Mouse (Mus musculus): ENCODE measurements at regions not wholly inside any gene's neighbourhood (a gene's known extent, or its start where the extent isn't known, plus 50 kb on each side); places are given as distances from the start of the nearest gene placed in this dataset.
"Not testable (repeated sequence)": the region's sequence is repeated elsewhere in the genome, so short reads cannot be mapped to it uniquely, and the experiment has no call there.

DNA sequence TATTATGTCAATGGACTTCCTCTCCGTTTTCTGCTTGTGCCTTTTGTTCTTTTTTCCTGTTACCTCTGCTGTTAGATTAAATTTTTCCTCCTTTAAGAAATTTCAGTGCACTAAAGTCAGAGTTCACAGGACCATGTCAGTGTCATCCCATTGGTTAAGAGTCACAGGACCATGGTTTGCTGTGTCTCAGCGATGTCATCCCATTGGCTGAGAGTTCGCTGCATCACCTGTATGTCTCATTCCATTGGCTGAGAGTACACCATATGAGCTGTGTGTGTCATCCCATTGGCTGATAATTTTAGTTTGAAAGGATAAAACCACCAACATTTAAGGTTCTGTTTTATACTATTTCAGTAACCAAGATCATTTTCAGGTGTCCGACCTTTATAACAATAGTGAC lies 50.7 kb upstream of the Jade1 start:
- Histone ChIP-seq H3K36me3 (ENCODE audit: control insufficient read depth, insufficient read depth, low read length) (no peaks in the 10 kb centered on the region), H3K27ac (ENCODE audit: insufficient read depth, low read length) (no peak overlapping the region), H3K4me3 (ENCODE audit: extremely low read depth, insufficient read depth, insufficient read length) (no peak overlapping the region), H3K27me3 (ENCODE audit: control insufficient read depth, insufficient read depth, low read length) (no peaks in the 10 kb centered on the region), H3K4me1 (ENCODE audit: control insufficient read depth, insufficient read depth, insufficient read length) (no peaks in the 10 kb centered on the region)
- TF ChIP-seq CTCF (IDR thresholded peaks at IDR 0.05; ENCODE audit: extremely low read depth, insufficient read depth, insufficient read length, insufficient replicate concordance) (no peak), POLR2A (IDR thresholded peaks at IDR 0.05; ENCODE audit: low read depth, low read length) (no peak)
- 89% methylated on average over 4 of the region's 4 CpGs for WGBS
- no peak for DNase-seq (ENCODE audit: low read depth in 1 of 2, low spot score in 2 of 2)

DNA sequence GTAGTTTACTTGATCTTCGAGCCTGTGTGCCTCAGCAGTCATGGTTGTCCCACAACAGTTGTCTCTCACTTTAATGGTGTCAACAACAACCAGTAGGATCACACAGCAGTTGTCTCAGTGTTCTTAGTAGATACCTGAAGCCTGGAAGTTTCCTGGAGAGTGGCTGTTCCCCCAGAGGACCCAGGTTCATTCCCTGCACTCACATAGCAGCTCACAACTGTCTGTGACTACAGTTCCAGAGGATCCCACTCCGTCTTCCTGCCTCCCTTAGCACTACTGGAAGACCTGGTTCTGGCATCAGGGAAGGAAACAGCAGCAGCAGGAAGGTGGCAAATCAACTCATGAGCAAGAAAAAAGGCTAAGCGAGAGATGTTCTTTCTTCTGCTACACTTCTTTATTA lies 53.4 kb upstream of the Jade1 start:
- WGBS: 71% methylated on average over 3 of the region's 3 CpGs
- Histone ChIP-seq H3K27ac (ENCODE audit: insufficient read depth, low read length) (no peak overlapping the region), H3K4me3 (ENCODE audit: extremely low read depth, insufficient read depth, insufficient read length) (no peak overlapping the region), H3K27me3 (ENCODE audit: control insufficient read depth, insufficient read depth, low read length) (no peaks in the 10 kb centered on the region), H3K36me3 (ENCODE audit: control insufficient read depth, insufficient read depth, low read length) (no peaks in the 10 kb centered on the region), H3K4me1 (ENCODE audit: control insufficient read depth, insufficient read depth, insufficient read length) (no peaks in the 10 kb centered on the region)
- DNase-seq (ENCODE audit: low read depth in 1 of 2, low spot score in 2 of 2): no peak
- no peak for TF ChIP-seq POLR2A (IDR thresholded peaks at IDR 0.05; ENCODE audit: low read depth, low read length)
- no peak for TF ChIP-seq CTCF (IDR thresholded peaks at IDR 0.05; ENCODE audit: extremely low read depth, insufficient read depth, insufficient read length, insufficient replicate concordance)

DNA sequence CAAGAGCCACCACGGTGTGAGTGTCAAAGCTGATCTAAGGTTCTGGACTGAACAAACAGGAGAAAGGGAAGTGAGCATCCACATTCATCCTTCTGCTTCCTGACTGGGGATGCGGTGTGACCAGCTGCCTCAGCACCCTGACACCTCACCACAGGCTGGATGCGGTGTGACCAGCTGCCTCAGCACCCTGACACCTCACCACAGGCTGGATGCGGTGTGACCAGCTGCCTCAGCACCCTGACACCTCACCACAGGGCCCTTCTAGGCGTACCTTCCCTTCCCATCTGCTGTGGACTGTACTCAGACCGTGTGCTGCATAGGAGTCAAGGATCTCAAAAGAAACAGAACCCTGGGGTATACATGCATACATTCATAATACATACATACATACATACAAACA lies 53.9 kb upstream of the Jade1 start:
- H3K36me3 ChIP-seq (ENCODE audit: control insufficient read depth, insufficient read depth, low read length); H3K27me3 ChIP-seq (ENCODE audit: control insufficient read depth, insufficient read depth, low read length); H3K4me3 ChIP-seq (ENCODE audit: extremely low read depth, insufficient read depth, insufficient read length); DNase-seq (ENCODE audit: low read depth in 1 of 2, low spot score in 2 of 2); H3K27ac ChIP-seq (ENCODE audit: insufficient read depth, low read length); H3K4me1 ChIP-seq (ENCODE audit: control insufficient read depth, insufficient read depth, insufficient read length): not testable (repeated sequence)
- 12% methylated on average over 6 of the region's 6 CpGs for WGBS

DNA sequence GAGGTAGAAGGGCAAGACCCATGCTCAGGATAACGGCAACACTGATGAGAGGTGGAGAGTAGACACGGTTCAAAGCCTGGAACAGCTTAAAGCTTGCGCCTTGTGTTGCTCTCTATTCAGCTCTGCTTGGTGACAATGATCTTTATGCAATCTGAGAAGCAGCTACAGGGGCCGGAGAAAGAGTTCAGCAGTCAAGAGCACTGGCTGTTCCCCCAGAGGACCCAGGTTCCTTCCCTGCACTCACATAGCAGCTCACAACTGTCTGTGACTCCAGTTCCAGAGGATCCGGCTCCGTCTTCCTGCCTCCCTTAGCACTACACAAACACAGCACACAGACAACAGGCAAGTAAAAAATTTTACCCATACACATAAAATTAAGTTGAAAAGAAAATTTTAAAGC lies 54.4 kb upstream of the Jade1 start:
- no peak for TF ChIP-seq CTCF (IDR thresholded peaks at IDR 0.05; ENCODE audit: extremely low read depth, insufficient read depth, insufficient read length, insufficient replicate concordance)
- H3K36me3 ChIP-seq (ENCODE audit: control insufficient read depth, insufficient read depth, low read length): no peaks in the 10 kb centered on the region
- H3K4me3 ChIP-seq (ENCODE audit: extremely low read depth, insufficient read depth, insufficient read length): no peak overlapping the region
- H3K27ac ChIP-seq (ENCODE audit: insufficient read depth, low read length): no peak overlapping the region
- DNase-seq (ENCODE audit: low read depth in 1 of 2, low spot score in 2 of 2): no peak
- no peaks in the 10 kb centered on the region for H3K27me3 ChIP-seq (ENCODE audit: control insufficient read depth, insufficient read depth, low read length)
- H3K4me1 ChIP-seq (ENCODE audit: control insufficient read depth, insufficient read depth, insufficient read length): no peaks in the 10 kb centered on the region
- 90% methylated on average over 6 of the region's 6 CpGs for WGBS

DNA sequence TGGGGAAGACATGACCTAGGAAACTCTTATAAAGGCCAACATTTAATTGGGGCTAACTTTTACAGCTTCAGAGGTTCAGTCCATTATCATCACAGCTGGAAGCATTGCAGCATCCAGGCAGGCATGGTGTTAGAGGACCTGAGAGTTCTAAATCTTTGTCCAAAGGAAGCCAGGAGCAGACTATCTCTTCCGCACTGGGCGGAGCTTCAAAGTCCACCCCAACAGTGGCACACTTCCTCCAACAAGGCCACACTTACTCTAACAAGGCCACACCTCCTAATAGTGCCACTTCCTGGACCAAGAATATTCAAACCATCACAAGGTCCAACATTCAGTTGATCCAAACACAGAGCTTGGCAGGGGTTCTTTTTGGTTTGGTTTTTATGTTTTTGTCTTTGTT lies 55.9 kb upstream of the Jade1 start:
- Histone ChIP-seq H3K4me1 (ENCODE audit: control insufficient read depth, insufficient read depth, insufficient read length) (no peaks in the 10 kb centered on the region), H3K36me3 (ENCODE audit: control insufficient read depth, insufficient read depth, low read length) (no peaks in the 10 kb centered on the region), H3K27me3 (ENCODE audit: control insufficient read depth, insufficient read depth, low read length) (no peaks in the 10 kb centered on the region), H3K4me3 (ENCODE audit: extremely low read depth, insufficient read depth, insufficient read length) (no peak overlapping the region), H3K27ac (ENCODE audit: insufficient read depth, low read length) (no peak overlapping the region)
- no peak for DNase-seq (ENCODE audit: low read depth in 1 of 2, low spot score in 2 of 2)
- WGBS: 86% methylated on average over 2 of the region's 2 CpGs
- TF ChIP-seq POLR2A (IDR thresholded peaks at IDR 0.05; ENCODE audit: low read depth, low read length) (no peak), CTCF (IDR thresholded peaks at IDR 0.05; ENCODE audit: extremely low read depth, insufficient read depth, insufficient read length, insufficient replicate concordance) (no peak)

- WGBS: 80% methylated on average over 7 of the region's 7 CpGs
- DNase-seq (ENCODE audit: low read depth in 1 of 2, low spot score in 2 of 2): no peak
- TF ChIP-seq CTCF (IDR thresholded peaks at IDR 0.05; ENCODE audit: extremely low read depth, insufficient read depth, insufficient read length, insufficient replicate concordance) (no peak), POLR2A (IDR thresholded peaks at IDR 0.05; ENCODE audit: low read depth, low read length) (no peak)
Observed at GRCm38 (mm10) chr3:41498791-41499190, 56.7 kb upstream of the Jade1 start.

GRCm38 (mm10) chr3:41497771-41498170 lies 57.8 kb upstream of the Jade1 start:
- no peak for DNase-seq (ENCODE audit: low read depth in 1 of 2, low spot score in 2 of 2)
- Histone ChIP-seq H3K27me3 (ENCODE audit: control insufficient read depth, insufficient read depth, low read length) (no peaks in the 10 kb centered on the region), H3K27ac (ENCODE audit: insufficient read depth, low read length) (no peak overlapping the region), H3K36me3 (ENCODE audit: control insufficient read depth, insufficient read depth, low read length) (no peaks in the 10 kb centered on the region), H3K4me1 (ENCODE audit: control insufficient read depth, insufficient read depth, insufficient read length) (no peaks in the 10 kb centered on the region), H3K4me3 (ENCODE audit: extremely low read depth, insufficient read depth, insufficient read length) (no peak overlapping the region)
- TF ChIP-seq CTCF (IDR thresholded peaks at IDR 0.05; ENCODE audit: extremely low read depth, insufficient read depth, insufficient read length, insufficient replicate concordance) (no peak), POLR2A (IDR thresholded peaks at IDR 0.05; ENCODE audit: low read depth, low read length) (no peak)
- WGBS: 77% methylated on average over 8 of the region's 8 CpGs

More at GRCm38 (mm10) chr3:41498791-41499190, 56.7 kb upstream of the Jade1 start:
- Histone ChIP-seq H3K4me1 (ENCODE audit: control insufficient read depth, insufficient read depth, insufficient read length) (no peaks in the 10 kb centered on the region), H3K27ac (ENCODE audit: insufficient read depth, low read length) (no peak overlapping the region), H3K4me3 (ENCODE audit: extremely low read depth, insufficient read depth, insufficient read length) (no peak overlapping the region), H3K27me3 (ENCODE audit: control insufficient read depth, insufficient read depth, low read length) (no peaks in the 10 kb centered on the region), H3K36me3 (ENCODE audit: control insufficient read depth, insufficient read depth, low read length) (no peaks in the 10 kb centered on the region)
